Mouse (Mus musculus): ENCODE measurements at regions not wholly inside any gene's neighbourhood (a gene's known extent, or its start where the extent isn't known, plus 50 kb on each side); places are given as distances from the start of the nearest gene placed in this dataset.

GRCm38 (mm10) chr12:35429473-35429872, 105.4 kb downstream of the Ahr start:
- no peak for DNase-seq
- TF ChIP-seq CTCF (IDR thresholded peaks at IDR 0.05; ENCODE audit: borderline replicate concordance, insufficient read depth, low read depth, low read length), result no peak
- TF ChIP-seq POLR2A (IDR thresholded peaks at IDR 0.05; ENCODE audit: borderline replicate concordance, insufficient read depth, low read length), result no peak
- Histone ChIP-seq H3K4me3 (replicated peaks; ENCODE audit: insufficient read depth, low read depth, low read length) (no peak overlapping the region), H3K4me1 (ENCODE audit: control insufficient read depth, insufficient read depth, low read length) (no peaks in the 10 kb centered on the region), H3K27me3 (ENCODE audit: control insufficient read depth, insufficient read depth, low read length) (no peaks in the 10 kb centered on the region), H3K27ac (ENCODE audit: insufficient read depth, low read length) (no peak overlapping the region)
- WGBS, result 75% methylated on average over 1 of the region's 1 CpGs

DNA sequence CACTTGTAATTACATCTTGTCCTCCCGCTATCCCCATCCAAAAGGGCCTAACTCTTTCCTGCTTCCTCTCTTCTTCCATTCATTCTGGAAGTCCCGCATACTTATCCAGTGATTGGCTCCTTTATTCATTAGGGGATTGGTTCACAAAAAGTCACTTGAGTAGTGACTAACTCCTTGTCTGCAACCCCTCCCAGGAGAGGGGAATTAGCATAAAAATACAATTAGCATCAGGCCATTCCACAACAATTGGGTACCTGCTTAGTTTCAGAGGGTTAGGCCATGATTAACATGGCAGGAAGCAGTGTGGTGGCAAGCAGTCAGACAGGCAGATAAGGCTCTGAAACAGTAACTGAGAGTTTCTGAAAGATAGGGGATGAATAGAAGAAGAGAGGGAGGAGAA, 115.6 kb downstream of the Ahr start:
- no peak overlapping the region for H3K4me3 ChIP-seq (replicated peaks; ENCODE audit: insufficient read depth, low read depth, low read length)
- 78% methylated on average over 2 of the region's 2 CpGs for WGBS
- TF ChIP-seq POLR2A (IDR thresholded peaks at IDR 0.05; ENCODE audit: borderline replicate concordance, insufficient read depth, low read length), result no peak
- no peak for TF ChIP-seq CTCF (IDR thresholded peaks at IDR 0.05; ENCODE audit: borderline replicate concordance, insufficient read depth, low read depth, low read length)
- H3K27ac ChIP-seq (ENCODE audit: insufficient read depth, low read length), result no peak overlapping the region
- no peaks in the 10 kb centered on the region for H3K4me1 ChIP-seq (ENCODE audit: control insufficient read depth, insufficient read depth, low read length)
- H3K27me3 ChIP-seq (ENCODE audit: control insufficient read depth, insufficient read depth, low read length), result no peaks in the 10 kb centered on the region
- no peak for DNase-seq

- TF ChIP-seq POLR2A (IDR thresholded peaks at IDR 0.05; ENCODE audit: borderline replicate concordance, insufficient read depth, low read length) (no peak), CTCF (IDR thresholded peaks at IDR 0.05; ENCODE audit: borderline replicate concordance, insufficient read depth, low read depth, low read length) (no peak)
- Histone ChIP-seq H3K4me3 (replicated peaks; ENCODE audit: insufficient read depth, low read depth, low read length) (no peak overlapping the region), H3K27ac (ENCODE audit: insufficient read depth, low read length) (no peak overlapping the region), H3K4me1 (ENCODE audit: control insufficient read depth, insufficient read depth, low read length) (no peaks in the 10 kb centered on the region), H3K27me3 (ENCODE audit: control insufficient read depth, insufficient read depth, low read length) (no peaks in the 10 kb centered on the region)
- no peak for DNase-seq
- WGBS, result 86% methylated on average over 4 of the region's 4 CpGs
These were observed 116.9 kb downstream of the Ahr start for GRCm38 (mm10) chr12:35417943-35418342.

DNA sequence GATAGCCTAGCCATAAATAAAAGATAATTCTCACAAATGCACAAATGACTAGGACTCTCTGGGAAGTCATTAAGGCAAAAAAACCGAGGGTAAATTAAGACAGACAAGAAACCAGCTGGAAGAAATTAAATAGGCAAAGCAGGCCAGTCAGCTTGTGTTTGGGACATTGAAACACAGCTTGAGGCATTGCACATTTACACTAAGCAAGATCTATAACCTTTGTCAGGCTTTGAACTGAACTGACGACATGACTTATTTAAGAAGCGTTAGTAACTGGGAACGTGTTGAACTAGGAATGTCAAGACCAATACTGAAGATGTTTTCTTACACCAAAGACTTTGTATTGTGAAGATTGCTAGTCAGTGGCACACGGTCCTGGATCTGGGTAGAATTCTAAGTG, 118.3 kb downstream of the Ahr start:
- Histone ChIP-seq H3K27ac (ENCODE audit: insufficient read depth, low read length) (no peak overlapping the region), H3K27me3 (ENCODE audit: control insufficient read depth, insufficient read depth, low read length) (no peaks in the 10 kb centered on the region), H3K4me3 (replicated peaks; ENCODE audit: insufficient read depth, low read depth, low read length) (no peak overlapping the region), H3K4me1 (ENCODE audit: control insufficient read depth, insufficient read depth, low read length) (no peaks in the 10 kb centered on the region)
- 40% methylated on average over 5 of the region's 5 CpGs for WGBS
- TF ChIP-seq POLR2A (IDR thresholded peaks at IDR 0.05; ENCODE audit: borderline replicate concordance, insufficient read depth, low read length) (no peak), CTCF (IDR thresholded peaks at IDR 0.05; ENCODE audit: borderline replicate concordance, insufficient read depth, low read depth, low read length) (no peak)
- DNase-seq, result no peak

GRCm38 (mm10) chr12:35412715-35413114, 122.1 kb downstream of the Ahr start:
- TF ChIP-seq CTCF (IDR thresholded peaks at IDR 0.05; ENCODE audit: borderline replicate concordance, insufficient read depth, low read depth, low read length) (no peak), POLR2A (IDR thresholded peaks at IDR 0.05; ENCODE audit: borderline replicate concordance, insufficient read depth, low read length) (no peak)
- DNase-seq, result no peak
- H3K4me3 ChIP-seq (replicated peaks; ENCODE audit: insufficient read depth, low read depth, low read length), result no peak overlapping the region
- WGBS, result 24% methylated on average over 3 of the region's 3 CpGs
- H3K27ac ChIP-seq (ENCODE audit: insufficient read depth, low read length), result no peak overlapping the region
- no peaks in the 10 kb centered on the region for H3K4me1 ChIP-seq (ENCODE audit: control insufficient read depth, insufficient read depth, low read length)
- no peaks in the 10 kb centered on the region for H3K27me3 ChIP-seq (ENCODE audit: control insufficient read depth, insufficient read depth, low read length)

DNA sequence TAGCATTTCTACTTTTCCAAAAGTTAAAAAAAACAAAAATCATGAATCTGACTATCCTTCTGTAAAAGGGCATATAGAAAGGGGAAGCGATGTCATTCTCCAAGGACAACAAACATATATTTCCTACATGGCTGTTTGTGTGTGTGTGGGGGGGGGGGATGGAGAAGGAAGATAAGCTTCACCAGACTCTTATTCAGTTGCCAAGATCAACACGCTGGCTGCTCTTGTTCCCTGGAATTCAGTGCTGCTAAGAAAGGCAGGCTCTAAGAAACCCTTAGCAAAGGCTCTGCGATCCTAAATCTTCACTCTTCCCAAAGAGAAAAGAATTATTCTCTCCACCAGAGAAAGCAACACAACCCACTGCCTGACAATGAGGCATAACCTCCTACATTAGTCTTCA, 126.4 kb downstream of the Ahr start:
- H3K4me3 ChIP-seq (replicated peaks; ENCODE audit: insufficient read depth, low read depth, low read length), result no peak overlapping the region
- no peaks in the 10 kb centered on the region for H3K4me1 ChIP-seq (ENCODE audit: control insufficient read depth, insufficient read depth, low read length)
- TF ChIP-seq POLR2A (IDR thresholded peaks at IDR 0.05; ENCODE audit: borderline replicate concordance, insufficient read depth, low read length) (no peak), CTCF (IDR thresholded peaks at IDR 0.05; ENCODE audit: borderline replicate concordance, insufficient read depth, low read depth, low read length) (no peak)
- no peak overlapping the region for H3K27ac ChIP-seq (ENCODE audit: insufficient read depth, low read length)
- no peak for DNase-seq
- WGBS, result 61% methylated on average over 3 of the region's 3 CpGs
- H3K27me3 ChIP-seq (ENCODE audit: control insufficient read depth, insufficient read depth, low read length), result no peaks in the 10 kb centered on the region

GRCm38 (mm10) chr12:35408044-35408443, 126.8 kb downstream of the Ahr start:
- no peak for DNase-seq
- Histone ChIP-seq H3K27me3 (ENCODE audit: control insufficient read depth, insufficient read depth, low read length) (no peaks in the 10 kb centered on the region), H3K4me3 (replicated peaks; ENCODE audit: insufficient read depth, low read depth, low read length) (no peak overlapping the region), H3K27ac (ENCODE audit: insufficient read depth, low read length) (no peak overlapping the region), H3K4me1 (ENCODE audit: control insufficient read depth, insufficient read depth, low read length) (no peaks in the 10 kb centered on the region)
- 78% methylated on average over 3 of the region's 3 CpGs for WGBS
- TF ChIP-seq CTCF (IDR thresholded peaks at IDR 0.05; ENCODE audit: borderline replicate concordance, insufficient read depth, low read depth, low read length) (no peak), POLR2A (IDR thresholded peaks at IDR 0.05; ENCODE audit: borderline replicate concordance, insufficient read depth, low read length) (no peak)

- 63% methylated on average over 2 of the region's 2 CpGs for WGBS
- no peak for TF ChIP-seq CTCF (IDR thresholded peaks at IDR 0.05; ENCODE audit: borderline replicate concordance, insufficient read depth, low read depth, low read length)
- no peak for TF ChIP-seq POLR2A (IDR thresholded peaks at IDR 0.05; ENCODE audit: borderline replicate concordance, insufficient read depth, low read length)
- Histone ChIP-seq H3K4me3 (replicated peaks; ENCODE audit: insufficient read depth, low read depth, low read length) (no peak overlapping the region), H3K27ac (ENCODE audit: insufficient read depth, low read length) (no peak overlapping the region), H3K27me3 (ENCODE audit: control insufficient read depth, insufficient read depth, low read length) (no peaks in the 10 kb centered on the region), H3K4me1 (ENCODE audit: control insufficient read depth, insufficient read depth, low read length) (no peaks in the 10 kb centered on the region)
- no peak for DNase-seq
These were observed 133.0 kb downstream of the Ahr start for GRCm38 (mm10) chr12:35401853-35402252.

Measured in cerebellum, adult 2 months (tissue).